Mouse (Mus musculus) urinary bladder, adult 2 months (tissue): ENCODE measurements around the gene Gabbr2. TPM values are rescaled to one million over a fixed set of nuclear protein-coding genes. Genes with fewer than 3 reads are reported as not detected.

Experiments used
- DNase-seq: peaks from one replicate; pipeline ENCODE4 v3.0.0; 2022; ENCODE audit warnings: low spot score
- polyA plus RNA-seq: library from polyadenylated mRNA; depleted of rRNA; stranded (reverse); fragments of >200 nt; gene quantifications from 2 replicates; pipeline ENCODE4 v1.2.3, GENCODE M21; 2012

Gene Gabbr2
- polyA plus RNA-seq, 1 experiment: 0.03 TPM

GRCm38 (mm10) chr4:46863721-46864120, 128.0 kb downstream of the Gabbr2 start:
- DNase-seq: no peak

GRCm38 (mm10) chr4:46862677-46863076, 129.0 kb downstream of the Gabbr2 start:
- DNase-seq: no peak

GRCm38 (mm10) chr4:46860586-46860985, 131.1 kb downstream of the Gabbr2 start:
- DNase-seq: no peak

- DNase-seq: no peak
Observed at GRCm38 (mm10) chr4:46858899-46859298, 132.8 kb downstream of the Gabbr2 start.

- DNase-seq: no peak
Observed at GRCm38 (mm10) chr4:46856145-46856544, 135.5 kb downstream of the Gabbr2 start.

GRCm38 (mm10) chr4:46854686-46855385, 136.8 kb downstream of the Gabbr2 start:
- DNase-seq: no peak

- DNase-seq: no peak
Observed at GRCm38 (mm10) chr4:46853852-46854460, 137.7 kb downstream of the Gabbr2 start.

- no peak for DNase-seq
Observed at GRCm38 (mm10) chr4:46847745-46848144, 143.9 kb downstream of the Gabbr2 start.

GRCm38 (mm10) chr4:46846396-46846795, 145.3 kb downstream of the Gabbr2 start:
- no peak for DNase-seq

GRCm38 (mm10) chr4:46844982-46845643, 146.6 kb downstream of the Gabbr2 start:
- no peak for DNase-seq

- no peak for DNase-seq
Observed at GRCm38 (mm10) chr4:46844567-46844966, 147.1 kb downstream of the Gabbr2 start.

- DNase-seq: no peak
Observed at GRCm38 (mm10) chr4:46842596-46842995, 149.1 kb downstream of the Gabbr2 start.

GRCm38 (mm10) chr4:46840146-46840545, 151.5 kb downstream of the Gabbr2 start:
- no peak for DNase-seq

- no peak for DNase-seq
Observed at GRCm38 (mm10) chr4:46837362-46837761, 154.3 kb downstream of the Gabbr2 start.

- DNase-seq: no peak
Observed at GRCm38 (mm10) chr4:46836065-46836464, 155.6 kb downstream of the Gabbr2 start.

- no peak for DNase-seq
Observed at GRCm38 (mm10) chr4:46835064-46835463, 156.6 kb downstream of the Gabbr2 start.

- no peak for DNase-seq
Observed at GRCm38 (mm10) chr4:46832834-46833544, 158.7 kb downstream of the Gabbr2 start.

- DNase-seq: no peak
Observed at GRCm38 (mm10) chr4:46829656-46830055, 162.0 kb downstream of the Gabbr2 start.

- DNase-seq: no peak
Observed at GRCm38 (mm10) chr4:46828141-46828571, 163.5 kb downstream of the Gabbr2 start.

GRCm38 (mm10) chr4:46827471-46827870, 164.2 kb downstream of the Gabbr2 start:
- DNase-seq: no peak

- no peak for DNase-seq
Observed at GRCm38 (mm10) chr4:46825846-46826529, 165.7 kb downstream of the Gabbr2 start.

- DNase-seq: no peak
Observed at GRCm38 (mm10) chr4:46823738-46824137, 167.9 kb downstream of the Gabbr2 start.
